Mouse (Mus musculus): ENCODE data around the gene Prss21.

- TF ChIP-seq POLR2A (IDR thresholded peaks at IDR 0.05; ENCODE audit: insufficient read depth, low read depth, low read length), result no peak
- no peak for TF ChIP-seq CTCF (IDR thresholded peaks at IDR 0.05; ENCODE audit: insufficient read depth, low read depth, low read length)
These were observed 31.8 kb upstream of the Prss21 start, which contains the start of gene Prss33 for GRCm38 (mm10) chr17:23836006-23836575.

All from olfactory bulb, adult 2 months (tissue).